Mouse (Mus musculus): ENCODE measurements around the gene Hk1. TPM values are rescaled to one million over a fixed set of nuclear protein-coding genes. Genes with fewer than 3 reads are reported as not detected.

Hk1 gene
- polyA plus RNA-seq, 1 experiment from 2014 or later, result 27.6 TPM

DNA sequence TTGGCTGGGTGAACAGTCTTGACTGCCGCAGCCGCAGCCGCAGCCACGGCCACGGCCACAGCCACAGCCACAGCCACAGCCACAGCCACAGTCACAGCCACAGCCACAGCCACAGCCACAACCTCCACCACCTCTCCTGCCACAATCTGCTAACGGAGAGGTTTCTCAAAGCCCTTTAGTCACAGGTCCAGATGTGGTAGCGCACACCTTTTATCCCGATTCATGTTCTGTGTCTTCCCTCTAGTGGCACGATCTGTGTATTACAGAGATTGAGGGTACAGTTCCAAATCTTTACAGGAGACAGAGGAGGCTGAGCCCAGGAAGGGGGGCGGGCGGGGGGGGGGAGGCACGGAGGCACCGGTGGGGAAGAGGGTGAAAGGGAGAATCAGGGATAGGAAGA, 136.8 kb downstream of the Hk1 start:
- peak; percentile 40; the same call in 1 of the 2 replicates for ATAC-seq
- Histone ChIP-seq H3K27ac (ENCODE audit: low read length) (no peak overlapping the region), H3K9ac (ENCODE audit: low read depth, low read length) (no peak overlapping the region), H3K4me3 (ENCODE audit: low read length) (no peak overlapping the region), H3K4me1 (ENCODE audit: control insufficient read depth, insufficient read depth, low read length) (0 out of 2 replicates have a peak, but pooled peaks cover 3% of the 10 kb centered on the region), H3K9me3 (ENCODE audit: control insufficient read depth, low read length) (no peaks in the 10 kb centered on the region), H3K36me3 (ENCODE audit: control insufficient read depth, insufficient read depth, low read length) (no peaks in the 10 kb centered on the region), H3K27me3 (replicated peaks; ENCODE audit: control insufficient read depth, insufficient read depth, low read length) (no peaks in the 10 kb centered on the region), H3K4me2 (ENCODE audit: low read depth, low read length) (no peak overlapping the region)
- WGBS, result 56% methylated on average over 11 of the region's 13 CpGs

DNA sequence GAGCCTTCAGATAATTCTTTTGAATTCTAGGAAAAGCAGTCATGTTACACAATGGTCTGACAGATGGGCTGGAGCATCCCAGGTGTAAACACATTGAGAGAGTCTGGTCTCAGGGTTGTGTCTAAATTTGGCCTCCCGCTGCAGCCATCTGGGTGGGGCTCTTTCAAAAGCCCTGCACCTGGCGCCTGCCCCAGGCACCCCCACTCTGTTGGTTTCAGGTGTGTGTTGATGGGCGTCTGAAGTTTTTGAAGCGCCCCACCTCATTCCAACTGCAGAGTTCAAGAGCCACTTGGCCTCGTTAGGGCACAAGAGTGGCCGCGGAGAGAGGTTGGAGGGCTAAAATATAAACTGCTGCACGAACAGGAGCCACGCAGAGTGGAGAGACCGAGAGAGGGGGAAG, 137.3 kb downstream of the Hk1 start:
- H3K4me1 ChIP-seq (ENCODE audit: control insufficient read depth, insufficient read depth, low read length), result no peaks in the 10 kb centered on the region
- H3K27me3 ChIP-seq (replicated peaks; ENCODE audit: control insufficient read depth, insufficient read depth, low read length), result no peaks in the 10 kb centered on the region
- no peaks in the 10 kb centered on the region for H3K36me3 ChIP-seq (ENCODE audit: control insufficient read depth, insufficient read depth, low read length)
- no peaks in the 10 kb centered on the region for H3K9me3 ChIP-seq (ENCODE audit: control insufficient read depth, low read length)
- H3K4me3 ChIP-seq (ENCODE audit: low read length), result no peak overlapping the region
- 56% methylated on average over 10 of the region's 10 CpGs for WGBS
- H3K27ac ChIP-seq (ENCODE audit: low read length), result no peak overlapping the region
- no peak overlapping the region for H3K4me2 ChIP-seq (ENCODE audit: low read depth, low read length)
- no peak for ATAC-seq
- H3K9ac ChIP-seq (ENCODE audit: low read depth, low read length), result no peak overlapping the region

DNA sequence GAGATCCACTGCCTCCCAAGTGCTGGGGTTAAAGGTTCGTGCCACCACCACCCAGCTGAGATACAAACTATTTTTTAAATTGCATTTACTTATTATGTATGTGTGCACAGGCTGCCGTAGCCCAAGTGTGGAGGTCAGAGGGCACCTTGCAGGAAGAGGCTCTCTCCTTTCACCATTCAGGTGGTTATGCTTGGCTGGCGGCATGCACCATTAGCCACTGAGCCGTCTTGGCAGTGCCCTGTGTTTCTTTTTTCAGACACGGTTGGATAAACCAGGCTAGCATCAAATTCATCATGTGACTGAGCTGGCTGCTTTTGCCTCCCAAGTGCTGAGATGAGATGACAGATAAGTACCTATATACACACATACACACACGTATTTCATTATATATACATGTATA, 140.4 kb downstream of the Hk1 start:
- WGBS, result 48% methylated on average over 6 of the region's 6 CpGs
- Histone ChIP-seq H3K4me3 (ENCODE audit: low read length) (no peak overlapping the region), H3K27me3 (replicated peaks; ENCODE audit: control insufficient read depth, insufficient read depth, low read length) (no peaks in the 10 kb centered on the region), H3K9me3 (ENCODE audit: control insufficient read depth, low read length) (no peaks in the 10 kb centered on the region), H3K36me3 (ENCODE audit: control insufficient read depth, insufficient read depth, low read length) (no peaks in the 10 kb centered on the region), H3K27ac (ENCODE audit: low read length) (no peak overlapping the region), H3K9ac (ENCODE audit: low read depth, low read length) (no peak overlapping the region), H3K4me2 (ENCODE audit: low read depth, low read length) (no peak overlapping the region), H3K4me1 (ENCODE audit: control insufficient read depth, insufficient read depth, low read length) (no peaks in the 10 kb centered on the region)
- ATAC-seq, result no peak

DNA sequence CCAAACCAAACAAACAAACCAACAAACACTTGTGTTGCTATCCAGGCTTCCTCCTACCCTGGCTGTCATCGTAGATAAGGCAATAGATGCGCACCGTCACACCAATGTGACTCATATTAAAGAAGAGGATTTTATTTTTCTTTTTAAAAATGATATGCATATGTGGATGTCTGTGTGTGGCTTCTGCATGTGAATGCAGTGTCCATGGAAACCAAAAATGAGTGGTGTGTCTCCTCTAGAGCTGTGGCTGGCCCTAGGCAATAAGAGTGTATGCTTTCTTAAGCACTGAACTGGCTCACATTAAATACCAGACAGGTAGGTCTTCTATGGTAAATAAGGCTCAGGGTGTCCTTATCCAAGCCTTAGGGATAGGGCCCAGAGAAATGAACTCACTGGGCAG, 141.0 kb downstream of the Hk1 start:
- H3K9ac ChIP-seq (ENCODE audit: low read depth, low read length), result no peak overlapping the region
- no peak overlapping the region for H3K4me3 ChIP-seq (ENCODE audit: low read length)
- no peak for ATAC-seq
- H3K27me3 ChIP-seq (replicated peaks; ENCODE audit: control insufficient read depth, insufficient read depth, low read length), result no peaks in the 10 kb centered on the region
- H3K27ac ChIP-seq (ENCODE audit: low read length), result no peak overlapping the region
- no peaks in the 10 kb centered on the region for H3K9me3 ChIP-seq (ENCODE audit: control insufficient read depth, low read length)
- 95% methylated on average over 3 of the region's 3 CpGs for WGBS
- H3K4me2 ChIP-seq (ENCODE audit: low read depth, low read length), result no peak overlapping the region
- no peaks in the 10 kb centered on the region for H3K36me3 ChIP-seq (ENCODE audit: control insufficient read depth, insufficient read depth, low read length)
- no peaks in the 10 kb centered on the region for H3K4me1 ChIP-seq (ENCODE audit: control insufficient read depth, insufficient read depth, low read length)

DNA sequence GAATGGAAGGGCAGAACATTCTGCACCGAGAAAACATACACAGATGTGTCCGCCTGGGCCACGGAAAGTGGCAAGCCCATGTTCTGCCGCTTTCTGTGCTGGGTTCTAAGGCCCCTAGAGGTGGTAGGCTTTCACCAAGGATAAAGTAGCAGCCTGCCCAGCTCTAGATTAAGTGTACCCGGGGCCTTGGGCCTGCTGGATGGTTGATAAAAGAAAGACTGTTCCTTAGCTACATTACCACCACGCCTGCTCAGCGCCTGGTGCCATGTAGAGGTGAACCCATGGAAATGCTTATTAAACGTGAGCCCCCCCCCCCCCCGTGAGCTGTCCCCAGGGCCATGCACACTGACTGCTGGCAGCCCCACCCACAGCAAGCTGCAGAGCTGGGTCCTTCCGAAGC, 142.5 kb downstream of the Hk1 start:
- Histone ChIP-seq H3K4me3 (ENCODE audit: low read length) (no peak overlapping the region), H3K9me3 (ENCODE audit: control insufficient read depth, low read length) (no peaks in the 10 kb centered on the region), H3K9ac (ENCODE audit: low read depth, low read length) (no peak overlapping the region), H3K4me1 (ENCODE audit: control insufficient read depth, insufficient read depth, low read length) (peaks cover 10% of the 10 kb centered on the region; the same call in 1 of the 2 replicates), H3K27ac (ENCODE audit: low read length) (no peak overlapping the region), H3K36me3 (ENCODE audit: control insufficient read depth, insufficient read depth, low read length) (no peaks in the 10 kb centered on the region), H3K27me3 (replicated peaks; ENCODE audit: control insufficient read depth, insufficient read depth, low read length) (no peaks in the 10 kb centered on the region), H3K4me2 (ENCODE audit: low read depth, low read length) (no peak overlapping the region)
- ATAC-seq, result no peak
- WGBS, result 79% methylated on average over 10 of the region's 10 CpGs

DNA sequence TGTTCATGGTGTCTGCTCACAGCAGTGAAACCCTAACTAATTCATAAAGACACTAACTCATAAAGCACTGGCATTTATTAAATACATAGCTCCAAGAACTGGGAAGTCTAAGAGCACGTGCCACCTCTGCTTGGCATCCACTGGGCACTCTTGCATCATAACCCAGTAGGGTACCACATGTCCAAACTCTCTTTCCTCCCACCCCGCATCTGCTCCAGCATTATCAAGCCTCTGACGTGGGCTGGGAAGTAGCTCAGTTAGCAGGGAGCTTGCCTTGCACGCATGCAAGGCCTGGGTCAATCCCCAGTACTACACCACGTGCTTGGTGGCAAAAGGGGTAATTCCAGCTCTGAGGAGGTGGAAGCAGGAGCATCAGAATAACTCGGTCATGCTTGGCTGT, 143.5 kb downstream of the Hk1 start:
- WGBS, result 89% methylated on average over 6 of the region's 6 CpGs
- H3K4me3 ChIP-seq (ENCODE audit: low read length), result no peak overlapping the region

DNA sequence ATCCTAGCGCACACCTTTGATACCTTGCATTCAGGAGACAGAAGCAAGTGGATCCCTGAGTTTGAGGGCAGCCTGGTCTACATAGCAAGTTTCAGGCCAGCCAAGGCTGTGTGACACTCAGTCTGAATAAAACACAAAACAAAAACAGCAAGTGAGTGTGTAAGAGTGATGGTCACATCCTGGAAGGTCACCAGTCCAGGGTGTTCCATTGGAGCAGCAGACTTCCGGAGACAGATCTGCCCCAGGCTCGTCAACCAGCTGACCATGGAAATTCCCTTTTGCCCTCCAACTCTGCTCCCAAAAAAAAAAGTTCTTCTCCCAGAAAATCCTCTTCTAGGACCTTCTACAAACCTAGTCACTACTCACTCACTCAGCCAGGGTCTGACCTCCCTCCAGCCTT, 147.9 kb downstream of the Hk1 start:
- Histone ChIP-seq H3K27ac (ENCODE audit: low read length) (no peak overlapping the region), H3K9me3 (ENCODE audit: control insufficient read depth, low read length) (no peaks in the 10 kb centered on the region), H3K4me1 (ENCODE audit: control insufficient read depth, insufficient read depth, low read length) (peaks cover 31% of the 10 kb centered on the region), H3K4me3 (ENCODE audit: low read length) (no peak overlapping the region), H3K4me2 (ENCODE audit: low read depth, low read length) (no peak overlapping the region), H3K36me3 (ENCODE audit: control insufficient read depth, insufficient read depth, low read length) (no peaks in the 10 kb centered on the region), H3K27me3 (replicated peaks; ENCODE audit: control insufficient read depth, insufficient read depth, low read length) (no peaks in the 10 kb centered on the region), H3K9ac (ENCODE audit: low read depth, low read length) (no peak overlapping the region)
- ATAC-seq, result no peak
- WGBS, result 76% methylated on average over 3 of the region's 3 CpGs

More for the DNA sequence above, 143.5 kb downstream of the Hk1 start:
- Histone ChIP-seq H3K9ac (ENCODE audit: low read depth, low read length) (no peak overlapping the region), H3K9me3 (ENCODE audit: control insufficient read depth, low read length) (no peaks in the 10 kb centered on the region), H3K4me1 (ENCODE audit: control insufficient read depth, insufficient read depth, low read length) (peaks cover 13% of the 10 kb centered on the region; the same call in 1 of the 2 replicates), H3K36me3 (ENCODE audit: control insufficient read depth, insufficient read depth, low read length) (no peaks in the 10 kb centered on the region), H3K27me3 (replicated peaks; ENCODE audit: control insufficient read depth, insufficient read depth, low read length) (no peaks in the 10 kb centered on the region), H3K4me2 (ENCODE audit: low read depth, low read length) (no peak overlapping the region), H3K27ac (ENCODE audit: low read length) (no peak overlapping the region)
- ATAC-seq, result no peak

DNA sequence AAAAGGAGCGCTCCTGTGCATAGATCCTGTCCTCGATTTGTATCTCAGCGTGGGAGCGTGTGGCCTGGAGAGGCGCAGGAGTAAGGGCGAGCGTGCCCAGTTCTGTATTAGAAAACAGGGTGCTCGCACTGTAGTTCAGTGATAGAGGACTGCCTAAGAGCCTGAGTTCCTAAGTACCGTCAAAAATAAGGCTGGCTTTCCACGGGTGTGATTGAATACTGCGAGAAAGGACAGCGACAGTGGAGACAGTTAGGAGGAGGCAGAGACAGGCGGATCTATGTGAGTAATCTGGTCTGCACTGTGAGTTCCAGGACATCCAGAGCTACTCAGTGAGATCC, 148.3 kb downstream of the Hk1 start:
- no peaks in the 10 kb centered on the region for H3K36me3 ChIP-seq (ENCODE audit: control insufficient read depth, insufficient read depth, low read length)
- peaks cover 31% of the 10 kb centered on the region for H3K4me1 ChIP-seq (ENCODE audit: control insufficient read depth, insufficient read depth, low read length)
- peak overlapping the region; percentile 41 for H3K9ac ChIP-seq (ENCODE audit: low read depth, low read length)
- ATAC-seq, result no peak
- WGBS, result 3% methylated on average over 13 of the region's 13 CpGs
- H3K4me3 ChIP-seq (ENCODE audit: low read length), result peak overlapping the region; percentile 72
- H3K27me3 ChIP-seq (replicated peaks; ENCODE audit: control insufficient read depth, insufficient read depth, low read length), result no peaks in the 10 kb centered on the region
- H3K9me3 ChIP-seq (ENCODE audit: control insufficient read depth, low read length), result no peaks in the 10 kb centered on the region
- peak overlapping the region; percentile 67 for H3K4me2 ChIP-seq (ENCODE audit: low read depth, low read length)
- no peak overlapping the region for H3K27ac ChIP-seq (ENCODE audit: low read length)

DNA sequence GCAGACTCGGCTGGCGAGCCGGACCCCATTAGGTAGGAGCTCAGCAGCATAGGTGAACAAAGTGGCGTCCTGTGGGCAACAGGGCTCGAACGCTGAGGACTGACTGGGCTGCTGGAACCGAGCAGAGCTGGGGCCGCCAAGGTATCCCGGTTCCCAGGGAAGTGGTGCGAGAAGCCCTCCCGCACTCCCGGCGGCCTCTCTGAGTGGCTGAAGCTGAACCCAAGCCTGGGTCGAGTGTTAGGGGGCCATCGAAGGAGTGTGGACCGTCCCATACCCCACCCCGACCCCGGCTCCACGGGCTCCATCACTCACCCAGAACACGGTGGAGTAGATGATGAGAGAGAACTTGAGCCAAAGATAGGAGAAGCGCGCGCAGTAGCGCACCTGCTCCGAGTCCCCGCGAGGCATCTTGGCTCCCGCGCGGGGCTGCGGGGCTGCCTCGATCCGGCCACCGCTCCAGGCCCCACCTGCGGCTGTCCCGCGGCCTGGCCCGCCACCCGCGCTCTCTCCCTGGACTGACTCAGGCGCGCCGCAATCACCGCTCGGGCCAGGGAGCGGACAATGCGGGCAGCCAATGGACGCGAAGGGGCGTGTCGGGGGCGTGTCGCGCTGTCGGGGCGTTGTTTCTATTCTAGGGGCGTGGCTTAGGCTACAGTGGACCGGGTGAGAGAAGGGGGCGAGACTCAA, 148.9 kb downstream of the Hk1 start, which contains the start of gene Tspan15:
Gene Tspan15 (minus strand): TSS at position 544 of the 687 bp plus-strand sequence.
- Histone ChIP-seq H3K9ac (ENCODE audit: low read depth, low read length) (peak within 1 kb of the TSS; percentile 73), H3K27me3 (replicated peaks; ENCODE audit: control insufficient read depth, insufficient read depth, low read length) (no peaks in the 10 kb centered on the region), H3K27ac (ENCODE audit: low read length) (peak within 1 kb of the TSS; percentile 59), H3K4me1 (ENCODE audit: control insufficient read depth, insufficient read depth, low read length) (peaks cover 31% of the 10 kb centered on the region), H3K36me3 (ENCODE audit: control insufficient read depth, insufficient read depth, low read length) (no peaks in the 10 kb centered on the region), H3K4me3 (ENCODE audit: low read length) (peak within 1 kb of the TSS; percentile 72), H3K9me3 (ENCODE audit: control insufficient read depth, low read length) (no peaks in the 10 kb centered on the region), H3K4me2 (ENCODE audit: low read depth, low read length) (peak within 1 kb of the TSS; percentile 67)
- ATAC-seq, result peak; percentile 95
- under 1% methylated on average over 59 of the region's 59 CpGs for WGBS

DNA sequence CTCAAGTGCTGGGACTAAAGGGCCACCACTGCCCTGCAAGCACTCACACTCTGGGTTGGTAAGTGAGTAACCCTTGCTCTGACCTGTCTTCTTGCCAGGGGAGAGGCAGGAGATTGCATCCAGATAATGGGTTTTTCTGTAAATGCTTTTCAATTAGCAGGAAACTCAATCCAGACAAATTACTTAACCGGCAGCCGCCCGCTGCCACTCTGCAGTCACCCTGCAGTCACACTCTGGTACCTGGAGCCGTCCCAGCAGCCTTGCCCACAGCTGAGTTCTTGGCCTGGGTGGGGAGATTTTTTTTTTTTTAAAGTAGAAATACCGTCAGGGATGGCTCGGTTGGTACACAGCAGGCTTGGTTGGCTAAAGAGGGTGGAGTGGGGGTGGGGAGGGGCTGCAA, 151.6 kb downstream of the Hk1 start:
- no peak for ATAC-seq
- 64% methylated on average over 6 of the region's 6 CpGs for WGBS
- Histone ChIP-seq H3K4me3 (ENCODE audit: low read length) (no peak overlapping the region), H3K9me3 (ENCODE audit: control insufficient read depth, low read length) (no peaks in the 10 kb centered on the region), H3K27ac (ENCODE audit: low read length) (no peak overlapping the region), H3K4me2 (ENCODE audit: low read depth, low read length) (no peak overlapping the region), H3K4me1 (ENCODE audit: control insufficient read depth, insufficient read depth, low read length) (peaks cover 41% of the 10 kb centered on the region), H3K36me3 (ENCODE audit: control insufficient read depth, insufficient read depth, low read length) (no peaks in the 10 kb centered on the region), H3K9ac (ENCODE audit: low read depth, low read length) (peak overlapping the region; percentile 42), H3K27me3 (replicated peaks; ENCODE audit: control insufficient read depth, insufficient read depth, low read length) (no peaks in the 10 kb centered on the region)

Measured in intestine, embryonic 16.5 days (tissue).